Mouse (Mus musculus): ENCODE measurements at regions not wholly inside any gene's neighbourhood (a gene's known extent, or its start where the extent isn't known, plus 50 kb on each side); places are given as distances from the start of the nearest gene placed in this dataset.

GRCm38 (mm10) chr15:62191641-62192040 is 1268.8 kb upstream of the A1bg start:
- TF ChIP-seq POLR2A (IDR thresholded peaks at IDR 0.05; ENCODE audit: insufficient read depth, low read depth, low read length) (no peak), CTCF (IDR thresholded peaks at IDR 0.05) (no peak)

Measured in heart, adult 2 months (tissue).